8 mouse cellular contexts compared by ENCODE assay signal in the genomic region with DNA sequence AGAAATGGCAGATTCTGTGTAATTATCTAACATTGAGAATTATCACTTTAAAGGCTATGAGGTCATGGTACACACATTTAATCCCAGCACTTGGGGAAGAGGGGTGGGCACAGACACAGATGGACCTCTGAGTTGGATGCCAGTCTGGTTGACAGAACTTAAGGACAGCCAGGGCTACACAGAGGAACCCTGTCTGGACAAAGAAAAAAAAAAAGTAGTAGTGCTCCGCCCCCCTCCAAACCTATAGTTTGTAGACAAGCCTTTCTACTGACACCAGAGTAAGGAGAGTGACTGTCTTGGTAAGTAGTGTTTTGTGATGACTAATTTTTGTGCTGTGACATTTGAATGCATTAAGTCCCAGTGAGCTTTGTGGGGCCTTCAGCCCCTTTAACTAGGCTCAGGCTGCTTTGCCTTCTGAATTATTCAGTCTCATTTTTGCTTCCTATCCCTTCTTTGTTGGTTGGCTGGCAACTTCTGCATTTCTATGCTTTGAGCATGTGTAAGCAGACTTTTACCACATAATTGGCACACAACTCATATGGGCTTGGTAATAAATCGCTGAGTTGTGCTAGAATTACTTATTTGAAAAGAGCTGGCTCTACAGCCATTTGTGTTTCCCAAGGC. TPM values are rescaled to one million over a fixed set of nuclear protein-coding genes. Genes with fewer than 3 reads are reported as not detected.
DNase-seq lines count a peak whose midpoint lies in the region; ATAC-seq and TF ChIP-seq lines count a peak whose summit lies in the region.

No protein-coding gene starts in this region.

- no peak overlapping the region for H3K27ac ChIP-seq in heart, embryonic 10.5 days

- H3K27me3 ChIP-seq in heart, embryonic 10.5 days (ENCODE audit: insufficient read depth, poor library complexity, severe bottlenecking): no peaks in the 10 kb centered on the region
- no peaks in the 10 kb centered on the region for H3K27me3 ChIP-seq in E14TG2a.4 (ENCODE audit: insufficient read depth, low read length)

- no peak for TF ChIP-seq CTCF in E14TG2a.4 (conservative IDR thresholded peaks at IDR 0.05; ENCODE audit: low read length)

- H3K4me1 ChIP-seq in heart, embryonic 10.5 days: peaks cover 19% of the 10 kb centered on the region
- H3K4me1 ChIP-seq in E14TG2a.4 (replicated peaks; ENCODE audit: low read depth, low read length): peaks cover 67% of the 10 kb centered on the region

- H3K4me3 ChIP-seq in heart, embryonic 10.5 days: no peak overlapping the region
- 0 out of 2 replicates have a peak overlapping the region, but pooled peaks have one; percentile 29 for H3K4me3 ChIP-seq in E14TG2a.4 (replicated peaks; ENCODE audit: low read length)

- DNase-seq in heart, adult 8-10 months (ENCODE audit: low spot score): peak; percentile 24
- DNase-seq in heart, embryonic 10.5 days (ENCODE audit: low spot score): no peak
- peak; percentile 11 for DNase-seq in mesoderm, embryonic 11.5 days (ENCODE audit: low read depth, low spot score)
- no peak for DNase-seq in adrenal gland, adult 8-10 months
- no peak for DNase-seq in urinary bladder, adult 2 months (ENCODE audit: low spot score)
- no peak for DNase-seq in cerebellum, adult 11-12 months

- H3K9me3 ChIP-seq in heart, embryonic 10.5 days: no peaks in the 10 kb centered on the region
- peaks cover 14% of the 10 kb centered on the region for H3K9me3 ChIP-seq in E14TG2a.4 (ENCODE audit: low read length)

- no peaks in the 10 kb centered on the region for H3K36me3 ChIP-seq in heart, embryonic 10.5 days
- peaks cover 62% of the 10 kb centered on the region for H3K36me3 ChIP-seq in E14TG2a.4 (ENCODE audit: insufficient read depth, low read length)

- peak; percentile 48 for ATAC-seq in granulocyte monocyte progenitor cell, adult 5-6 weeks (replicated peaks; ENCODE audit: poor library complexity, severe bottlenecking)

- WGBS in heart, embryonic 10.5 days: 96% methylated on average over 2 of the region's 2 CpGs

RNA-seq across cellular contexts. Expression of gene Gdi2, which starts 3.4 kb away (rescaled TPM):
- 100 to 1,000 TPM; 235 to 261 (median 251) TPM for total RNA-seq in heart, adult 8-10 months (2022)
- polyA plus RNA-seq in heart, embryonic 10.5 days (2016; fragmentation: Nextera tagmentation; extraction: Ambion mirVana): 344 and 362 TPM in 2 replicates
- 417 and 471 TPM in 2 replicates for total RNA-seq in granulocyte monocyte progenitor cell, adult 5-6 weeks (2014; fragmentation: Nextera tagmentation)
- 523 and 552 TPM in 2 replicates for total RNA-seq in granulocyte monocyte progenitor cell, adult 5-6 weeks (2017)
- 100 to 1,000 TPM; 325 to 380 (median 334) TPM for total RNA-seq in adrenal gland, adult 8-10 months (2022)
- polyA plus RNA-seq in urinary bladder, adult 2 months (2012; rRNA removed): 198 and 224 TPM in 2 replicates

Comparison
In these comparisons a context has a peak if more than half of its experiments do, and no peak if none do; other contexts are left out.
1. DNase-seq: peak in heart, adult 8-10 months (single experiment) and mesoderm, embryonic 11.5 days (single experiment); none in heart, embryonic 10.5 days (single experiment), adrenal gland, adult 8-10 months (single experiment), urinary bladder, adult 2 months (single experiment) and cerebellum, adult 11-12 months (single experiment).